Mouse (Mus musculus): Measurements from ENCODE around the gene Hivep3.

Gene Hivep3

DNA sequence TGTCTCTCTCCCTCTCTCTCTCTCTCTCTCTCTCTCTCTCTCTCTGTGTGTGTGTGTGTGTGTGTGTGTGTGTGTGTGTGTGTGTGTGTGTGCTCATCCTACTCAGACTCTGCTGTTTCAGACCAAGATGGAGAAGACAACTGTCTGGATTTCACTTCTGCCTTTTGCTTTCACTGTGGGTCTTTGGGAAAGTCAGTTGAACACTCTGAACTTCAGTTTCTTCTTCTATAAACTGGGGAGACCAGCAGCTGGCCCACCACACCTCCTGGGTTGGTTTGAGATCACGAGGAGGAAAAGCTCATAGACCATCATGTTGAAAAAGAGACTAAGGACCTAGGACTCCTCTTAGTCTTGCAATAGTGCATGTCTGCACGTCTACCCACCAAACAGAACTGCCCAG is 246.3 kb downstream of the Hivep3 start:
- DNase-seq, result no peak

GRCm38 (mm10) chr4:119981047-119981720 is 247.6 kb downstream of the Hivep3 start:
- DNase-seq, result no peak

DNA sequence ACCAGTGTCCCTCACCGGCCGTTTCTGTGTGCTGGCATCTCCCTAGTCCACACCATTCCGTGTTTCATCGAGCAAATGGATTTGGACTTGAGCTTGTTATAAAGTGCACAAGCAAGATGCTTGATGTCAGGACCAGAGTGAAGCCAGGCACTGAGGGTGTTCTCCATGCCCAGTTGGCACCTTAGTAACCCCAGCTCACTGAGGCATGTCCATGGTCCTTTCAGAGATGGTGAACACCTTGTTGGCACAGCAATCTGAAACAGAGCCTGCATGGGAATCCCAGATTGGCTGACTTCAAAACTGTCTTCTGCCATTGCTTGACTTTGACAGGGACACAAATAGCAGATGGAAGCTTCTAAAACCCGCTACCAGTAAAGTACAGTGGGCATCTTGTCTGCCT is 252.5 kb downstream of the Hivep3 start:
- DNase-seq, result no peak

GRCm38 (mm10) chr4:119986580-119987291 is 253.2 kb downstream of the Hivep3 start:
- peak; percentile 88 for DNase-seq

DNA sequence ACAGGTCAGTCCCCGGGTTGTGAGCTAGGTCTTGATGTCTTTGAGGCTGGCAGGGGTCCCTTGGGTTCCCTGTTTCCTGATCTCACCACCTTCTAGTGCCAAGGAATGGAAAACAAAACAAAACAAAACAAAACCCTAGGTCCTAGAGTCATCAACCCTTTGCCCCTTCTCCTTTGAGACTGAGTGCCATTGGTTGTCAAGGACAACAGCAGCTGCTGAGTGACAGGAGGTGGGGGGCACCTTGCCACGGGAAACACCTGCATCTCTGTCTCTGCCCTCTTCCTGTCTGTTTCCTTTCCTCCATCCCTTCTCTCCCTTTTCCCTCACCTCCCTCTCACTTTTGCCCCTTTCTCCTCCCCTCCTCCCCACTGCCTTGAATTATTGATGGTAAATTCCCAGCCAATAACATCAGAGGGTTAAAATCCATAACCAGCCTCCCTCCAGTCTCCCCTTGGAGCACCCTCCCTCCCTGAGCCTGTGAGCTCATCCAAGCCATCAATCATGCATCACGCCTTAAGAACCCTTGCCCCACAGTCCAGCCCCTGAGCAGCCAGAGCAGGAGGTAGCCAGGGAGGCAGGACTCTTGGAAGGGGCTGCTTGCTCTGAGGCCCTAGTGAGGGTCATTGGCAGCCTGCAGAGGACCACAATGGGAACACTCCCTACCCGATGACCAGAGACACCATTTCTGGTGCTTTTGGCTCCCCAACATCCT is 253.9 kb downstream of the Hivep3 start:
- no peak for DNase-seq

DNA sequence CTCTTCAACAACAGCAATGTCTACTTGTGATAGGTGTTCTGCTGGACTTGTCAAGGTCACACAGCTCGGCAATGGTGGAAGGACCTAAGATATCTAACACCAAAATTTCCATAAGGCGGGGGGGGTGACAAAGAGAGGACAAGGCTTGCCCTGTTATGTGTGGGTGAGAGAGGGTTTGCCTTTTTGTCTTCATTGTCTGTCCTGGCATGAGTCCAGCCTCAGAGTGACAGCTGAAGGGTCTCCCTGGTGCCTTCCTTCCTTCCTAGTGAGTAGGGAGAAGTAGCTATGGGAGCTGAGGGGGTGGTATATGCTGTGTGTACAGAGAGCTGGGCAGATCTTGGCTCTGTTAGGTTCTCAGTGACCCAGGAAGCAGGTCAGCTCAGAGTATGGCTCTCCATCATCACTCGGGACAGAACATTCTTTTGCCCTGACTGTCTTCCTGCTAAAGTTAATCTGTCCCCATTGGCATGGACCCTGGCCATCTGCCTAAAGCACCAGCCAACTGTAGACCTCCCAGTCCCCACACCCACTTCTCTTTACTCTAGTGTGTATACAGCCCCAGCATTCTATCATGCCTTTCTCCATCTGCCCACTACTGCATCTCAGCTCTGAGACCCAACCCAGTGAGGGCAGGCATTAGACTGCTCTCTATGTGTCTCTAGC is 255.6 kb downstream of the Hivep3 start:
- DNase-seq, result no peak

GRCm38 (mm10) chr4:119990346-119990745 is 256.8 kb downstream of the Hivep3 start:
- DNase-seq, result no peak

DNA sequence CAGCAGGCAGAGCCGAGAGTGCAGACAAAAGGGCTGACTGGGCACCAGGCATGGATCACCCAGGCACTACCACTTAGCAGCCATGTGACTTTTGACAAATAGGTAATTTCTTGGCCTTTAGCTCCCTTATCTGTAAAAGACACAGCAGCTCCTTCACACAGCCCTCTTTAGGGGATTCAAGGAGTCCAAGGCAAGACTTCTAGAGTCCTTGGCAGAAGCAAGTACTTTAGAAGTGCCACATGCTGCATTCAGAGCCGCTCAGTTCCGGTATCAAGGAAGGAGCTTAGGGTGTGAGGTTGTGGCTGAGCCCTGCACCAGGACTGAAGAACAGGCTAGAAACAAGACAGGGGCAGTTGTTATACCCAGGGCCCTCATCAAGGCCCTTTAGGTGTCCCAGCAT is 257.3 kb downstream of the Hivep3 start:
- no peak for DNase-seq

DNA sequence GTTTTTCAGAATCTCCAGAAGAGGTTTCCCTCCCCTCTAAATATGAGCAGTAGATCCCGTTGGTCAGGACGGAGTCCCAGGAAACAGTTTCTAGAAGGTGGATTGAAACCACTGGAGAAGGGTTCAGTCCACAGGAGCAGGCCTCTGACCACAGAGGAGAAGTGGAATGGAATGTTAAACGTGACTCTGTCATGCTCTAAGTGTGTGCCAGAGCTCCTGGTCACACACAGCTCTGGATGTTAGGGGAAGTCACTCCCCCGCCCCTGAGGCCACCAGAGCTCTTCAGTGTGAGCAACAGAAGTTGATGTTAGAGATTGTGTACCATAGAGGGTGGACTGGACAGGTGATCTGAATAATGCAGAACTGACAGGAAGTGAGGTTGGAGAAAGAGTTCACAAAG is 258.2 kb downstream of the Hivep3 start:
- DNase-seq, result no peak

- DNase-seq, result no peak
Measured at GRCm38 (mm10) chr4:119996377-119996776, 262.8 kb downstream of the Hivep3 start.

DNA sequence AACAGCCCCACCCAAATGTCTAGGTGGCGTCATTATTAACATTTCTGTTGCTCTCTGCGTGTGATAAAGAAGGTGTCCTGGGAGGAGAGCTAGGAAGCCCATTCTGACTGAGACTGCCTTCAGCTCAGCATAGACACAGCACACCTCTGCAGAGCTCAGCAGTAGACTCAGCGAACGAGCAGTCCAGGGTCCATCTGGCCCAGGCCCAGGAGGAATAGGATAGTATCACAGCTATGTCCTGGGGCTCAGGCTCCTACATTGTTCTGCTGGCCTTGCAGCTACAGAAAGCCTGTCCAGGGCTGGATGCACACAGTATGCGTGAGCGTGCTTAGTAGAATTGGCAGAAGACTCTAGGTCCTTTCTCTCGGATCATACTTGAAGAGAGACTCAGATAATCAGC is 263.8 kb downstream of the Hivep3 start:
- no peak for DNase-seq

DNA sequence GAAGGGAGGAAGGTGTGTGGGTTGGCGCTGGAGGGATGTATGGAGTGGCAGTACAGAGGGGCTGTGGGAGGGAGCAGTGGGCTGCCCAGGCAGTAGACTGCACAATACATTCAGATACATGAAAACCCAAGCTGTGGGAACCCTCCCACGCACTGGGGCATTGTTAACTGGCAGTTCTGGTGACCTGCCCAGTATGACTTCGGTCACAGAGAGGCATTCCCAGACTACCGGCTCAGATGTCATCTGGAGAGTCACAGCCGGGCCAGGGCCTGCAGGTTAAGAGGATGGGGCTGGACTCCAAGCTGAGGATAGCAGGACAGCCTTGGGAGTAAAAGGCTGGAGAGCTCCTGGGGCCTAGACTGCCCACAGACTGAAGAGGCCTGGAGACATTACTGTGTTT is 265.3 kb downstream of the Hivep3 start:
- DNase-seq, result peak; percentile 29

DNA sequence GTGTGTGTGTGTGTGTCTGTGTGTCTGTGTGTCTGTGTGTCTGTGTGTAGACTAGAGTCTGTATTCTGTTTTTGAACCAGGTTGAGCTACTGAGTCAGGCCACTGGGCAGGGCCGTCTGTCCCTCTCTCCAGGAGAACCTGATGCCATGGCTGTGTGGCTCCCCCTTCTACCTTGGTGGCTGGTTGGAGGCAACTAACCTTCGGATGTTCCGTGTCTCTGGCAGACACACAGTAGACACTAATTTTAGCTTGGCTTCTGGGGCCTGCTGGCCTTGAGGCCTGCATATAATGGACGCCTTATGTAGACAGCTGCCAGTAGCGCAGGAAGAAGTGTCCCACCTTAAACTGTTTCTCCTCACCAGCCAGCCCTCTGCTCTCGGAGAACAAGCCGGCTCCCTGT is 267.3 kb downstream of the Hivep3 start:
- DNase-seq, result no peak

DNA sequence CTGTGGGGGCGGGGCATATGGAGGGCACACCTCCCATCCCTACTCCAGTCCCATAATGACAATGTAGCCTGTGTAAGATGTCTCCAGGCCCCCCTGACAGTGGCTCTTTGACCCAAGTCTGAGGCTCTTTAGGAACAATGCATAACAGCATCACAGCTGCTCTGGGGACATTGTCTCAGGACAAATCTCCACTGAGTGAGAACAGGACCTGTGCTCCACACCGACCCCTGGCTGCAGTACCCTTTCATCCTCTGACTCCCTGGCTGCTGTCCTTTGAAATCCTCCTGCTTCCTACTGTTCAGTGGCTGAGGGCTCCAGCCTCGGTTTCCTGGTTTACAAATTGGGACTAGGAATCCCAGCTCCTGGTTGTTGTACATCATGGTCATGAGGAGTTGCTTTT is 269.4 kb downstream of the Hivep3 start:
- no peak for DNase-seq

DNA sequence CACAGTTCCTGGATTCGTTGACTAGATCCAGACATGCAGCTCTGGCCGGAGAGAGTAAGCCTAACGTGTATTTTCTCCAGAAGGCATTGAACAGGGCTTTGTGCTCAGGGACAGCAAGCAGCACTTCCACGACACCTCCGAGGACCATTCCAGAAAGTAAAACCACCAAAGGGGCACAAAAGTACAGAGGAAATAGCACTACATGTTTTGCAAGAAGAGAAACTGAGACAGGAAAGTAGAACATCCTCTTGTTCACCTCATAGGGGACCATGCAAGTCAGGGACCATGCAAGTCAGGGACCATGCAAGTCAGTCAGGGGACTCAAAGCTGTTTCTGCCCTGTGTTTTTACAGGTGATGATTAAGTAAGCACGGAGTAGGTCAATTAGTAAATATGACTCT is 272.5 kb downstream of the Hivep3 start:
- DNase-seq, result no peak

DNA sequence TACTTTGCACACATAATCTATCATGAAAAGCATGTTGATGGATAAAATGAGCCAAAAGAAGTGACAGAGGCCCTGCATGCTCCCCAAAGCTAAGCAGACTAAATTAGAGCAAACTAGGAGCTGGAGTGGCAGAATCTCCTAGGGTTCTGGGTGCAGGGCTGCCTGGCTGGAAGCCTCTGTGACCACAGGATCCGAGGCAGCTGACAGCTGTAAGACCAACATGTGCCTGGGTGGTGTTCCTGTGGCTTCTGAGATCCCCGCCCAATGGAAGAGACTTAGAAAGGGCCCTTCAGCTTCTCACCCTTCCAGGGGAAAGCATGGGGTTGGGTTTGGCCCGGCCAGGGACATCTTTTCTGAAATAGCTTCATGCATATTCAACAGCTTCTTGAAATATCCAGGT is 274.3 kb downstream of the Hivep3 start:
- no peak for DNase-seq

DNA sequence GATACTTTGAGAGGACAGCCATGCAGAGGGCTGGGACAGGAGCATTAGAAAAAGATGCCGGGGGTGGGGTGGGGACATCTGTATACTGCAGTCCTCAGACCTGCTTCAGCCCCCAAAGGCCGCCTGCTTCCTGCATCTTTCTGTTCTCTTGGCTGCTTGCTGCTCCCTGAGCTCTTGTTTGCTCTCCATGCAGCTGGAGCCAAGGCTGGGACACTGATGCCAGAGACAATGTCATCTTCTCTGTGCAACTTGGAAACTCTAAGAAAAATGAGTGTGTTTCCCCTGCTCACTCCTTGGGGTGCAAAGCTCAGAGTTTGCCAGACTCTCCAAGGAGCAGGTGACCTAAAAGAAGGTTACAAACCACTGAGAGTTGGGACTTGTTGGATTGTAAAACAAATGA is 275.6 kb downstream of the Hivep3 start:
- DNase-seq, result no peak

DNA sequence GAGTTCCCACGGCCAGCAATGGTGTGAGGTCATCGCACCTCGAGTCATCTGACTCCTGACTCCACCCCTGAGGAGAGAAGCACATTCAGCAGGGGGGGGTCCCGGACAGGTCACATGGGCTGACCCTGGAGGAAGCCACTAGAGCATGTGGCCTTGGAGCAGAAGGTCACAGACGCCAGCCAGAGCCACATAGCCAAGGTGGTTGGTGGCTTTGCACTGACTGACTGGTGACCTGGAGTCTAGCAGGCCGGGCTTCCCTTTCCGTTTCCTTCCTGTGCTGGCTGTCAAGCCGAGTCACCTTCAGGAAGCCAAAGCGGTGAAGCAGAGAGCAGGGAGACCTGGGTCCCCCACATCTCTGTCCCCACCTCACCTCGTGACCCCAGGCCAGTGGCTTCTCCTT is 278.2 kb downstream of the Hivep3 start:
- DNase-seq, result no peak

DNA sequence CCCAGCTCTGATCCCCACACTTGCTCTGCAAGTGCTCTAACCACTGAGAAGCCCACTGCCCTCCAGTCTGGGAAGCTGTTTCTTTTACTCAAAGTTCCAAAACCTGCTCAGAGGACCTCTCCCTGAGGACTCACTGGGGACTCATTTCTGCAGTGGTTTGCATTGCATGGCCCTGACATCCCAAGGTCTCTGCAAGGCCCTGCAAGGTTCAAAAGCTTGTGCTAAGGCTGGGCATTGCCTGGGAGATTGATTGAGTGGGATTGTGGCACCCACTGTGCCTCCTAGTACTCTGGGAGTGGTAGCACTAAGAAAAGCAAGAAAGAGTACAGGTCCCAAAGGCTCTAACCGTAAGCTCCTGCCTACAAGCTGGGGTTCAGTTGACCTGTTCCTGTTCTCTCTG is 279.3 kb downstream of the Hivep3 start:
- no peak for DNase-seq

GRCm38 (mm10) chr4:120018426-120018825 is 284.8 kb downstream of the Hivep3 start:
- no peak for DNase-seq

- no peak for DNase-seq
Measured at GRCm38 (mm10) chr4:120022392-120022791, 288.8 kb downstream of the Hivep3 start.

DNA sequence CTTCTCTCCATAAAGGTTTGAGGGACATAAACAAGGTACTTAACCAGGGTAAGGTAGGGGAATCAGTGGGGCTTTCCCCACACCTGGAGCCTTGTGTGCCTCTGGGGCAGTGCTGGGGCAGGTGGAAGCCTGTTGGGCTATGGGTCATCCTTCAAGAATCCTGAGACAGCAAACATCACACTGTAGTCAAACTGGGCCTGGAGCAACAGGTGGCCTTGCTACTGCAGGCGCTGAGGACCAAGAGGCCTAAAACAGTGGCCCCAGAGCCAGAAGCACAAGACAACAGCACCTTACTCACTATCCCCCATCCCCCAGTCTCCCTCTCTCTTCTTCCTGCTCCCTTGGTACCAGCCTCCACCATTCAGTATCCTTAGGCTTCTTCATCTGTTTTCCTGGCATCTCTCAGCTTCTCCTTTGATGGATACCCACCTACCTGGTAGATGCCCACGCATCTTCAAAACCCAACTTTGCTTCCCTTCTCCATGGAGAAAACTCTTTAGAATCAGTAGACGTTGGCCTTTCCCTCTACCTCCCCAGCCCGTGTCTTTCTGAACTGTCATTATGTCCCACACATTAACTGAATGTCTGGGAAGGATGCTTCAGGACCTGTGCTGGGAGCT is 289.7 kb downstream of the Hivep3 start:
- DNase-seq, result no peak

DNA sequence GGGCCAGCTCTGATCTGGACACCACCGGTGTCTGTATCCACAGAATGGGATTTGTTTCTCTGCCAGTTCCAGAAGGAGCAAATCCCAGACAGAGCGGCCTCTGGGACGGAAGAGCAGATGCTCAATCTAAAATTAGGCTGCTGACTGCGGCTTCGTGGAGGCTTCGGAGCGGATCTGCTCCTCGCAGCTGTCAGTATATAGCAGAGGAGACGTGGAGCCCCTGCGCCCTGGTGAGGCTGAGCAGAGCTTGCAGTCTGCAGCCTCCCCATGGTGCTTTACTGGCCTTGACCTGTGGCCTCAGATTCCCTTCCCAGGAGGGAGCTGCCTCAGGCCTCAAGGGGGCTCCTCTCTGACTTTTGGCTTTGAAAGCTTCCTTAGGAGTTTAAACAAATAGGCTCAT is 290.5 kb downstream of the Hivep3 start:
- DNase-seq, result peak; percentile 33

All from cerebellum, adult 11 months (tissue).